Mouse (Mus musculus) hindlimb bud, embryonic 11.5 days (tissue): Measurements from ENCODE around the gene Ccnd1.

Experiments used
- DNase-seq: peaks from one replicate; pipeline ENCODE4 v3.0.0-alpha.2; 2012; ENCODE audit warnings: low read depth, low spot score; ENCODE audit errors: extremely low spot score

Ccnd1 gene

DNA sequence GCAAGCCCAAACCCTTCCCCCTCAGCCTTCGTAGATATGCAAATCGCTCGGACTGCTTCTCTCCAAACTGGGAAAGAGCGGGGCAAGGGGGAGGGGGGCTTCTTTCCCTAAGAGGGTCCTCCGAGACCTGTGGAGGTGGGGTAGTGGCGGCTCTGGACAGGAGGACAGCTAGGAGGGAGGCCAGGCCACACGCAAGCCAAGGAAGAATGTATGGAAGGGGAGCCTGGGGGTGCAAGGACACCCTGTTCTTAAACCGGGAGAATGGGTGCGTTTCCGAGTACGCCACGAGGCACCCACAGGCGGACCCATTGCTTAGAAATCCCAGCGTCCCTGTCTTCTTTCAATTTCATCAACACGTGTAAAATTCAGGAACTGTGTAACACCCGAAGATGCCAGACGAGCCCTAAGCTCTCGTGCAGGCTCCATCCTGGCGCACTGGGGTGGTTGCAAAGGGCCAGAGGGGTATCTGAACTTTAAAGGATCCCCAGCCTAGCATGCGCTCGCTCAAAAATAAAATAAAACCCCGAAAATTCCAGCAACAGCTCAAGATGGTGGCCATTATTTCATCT, 362 bp upstream of the Ccnd1 start:
- no peak for DNase-seq

DNA sequence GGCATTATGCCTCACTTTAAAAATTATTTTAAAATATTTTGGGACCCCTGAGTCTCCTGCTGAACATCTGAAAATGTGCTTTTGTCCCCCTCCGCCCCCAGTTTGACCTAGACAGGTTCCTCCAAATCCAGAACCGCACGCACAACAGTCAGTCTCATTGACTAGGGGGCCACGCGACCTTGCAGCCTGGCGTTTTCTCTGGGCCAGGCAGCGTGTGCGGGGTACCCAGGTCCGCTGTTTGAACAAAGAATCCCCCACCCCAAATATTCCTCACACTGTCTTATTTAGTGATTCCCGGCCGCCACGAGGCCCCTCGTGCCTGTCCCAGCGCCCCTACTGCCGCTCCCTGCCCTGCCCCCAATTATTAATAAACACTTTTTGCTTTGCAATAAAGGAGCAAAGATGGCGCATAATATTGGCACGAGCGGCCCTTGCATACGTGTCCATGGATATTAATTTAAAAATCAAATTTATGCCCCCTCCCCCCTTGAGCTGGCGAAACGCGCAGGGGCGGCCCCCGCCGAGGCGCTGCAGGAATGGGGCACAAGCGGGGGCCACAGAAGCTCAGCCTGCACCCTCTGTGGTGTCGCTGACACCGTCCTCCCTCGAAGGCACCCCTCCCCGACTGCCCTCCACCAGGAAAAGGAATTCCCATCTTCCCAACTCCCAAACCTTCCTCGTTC, 923 bp downstream of the Ccnd1 start:
- no peak for DNase-seq

DNA sequence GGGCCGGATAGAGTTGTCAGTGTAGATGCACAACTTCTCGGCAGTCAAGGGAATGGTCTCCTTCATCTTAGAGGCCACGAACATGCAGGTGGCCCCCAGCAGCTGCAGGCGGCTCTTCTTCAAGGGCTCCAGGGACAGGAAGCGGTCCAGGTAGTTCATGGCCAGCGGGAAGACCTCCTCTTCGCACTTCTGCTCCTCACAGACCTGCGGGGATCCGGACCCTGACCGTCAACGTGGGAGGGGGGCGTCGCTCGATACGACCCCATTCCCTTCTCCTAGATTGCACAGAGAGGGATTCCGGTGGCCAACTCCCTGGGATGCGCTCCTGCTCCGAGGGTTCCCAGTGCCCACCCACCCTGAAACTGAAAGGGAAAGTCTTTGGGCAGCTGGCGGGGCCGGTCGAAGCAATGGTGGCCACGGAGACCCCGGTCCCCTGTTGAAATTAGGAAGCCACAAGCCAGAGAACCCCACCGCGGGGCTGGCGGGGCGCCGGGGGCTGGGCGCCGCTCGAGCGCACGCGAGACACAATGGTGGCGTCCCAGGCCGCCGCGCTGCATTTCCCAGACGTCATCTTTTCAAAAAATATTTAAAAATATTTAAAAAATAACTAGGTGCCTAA, 1.7 kb downstream of the Ccnd1 start:
- no peak for DNase-seq

DNA sequence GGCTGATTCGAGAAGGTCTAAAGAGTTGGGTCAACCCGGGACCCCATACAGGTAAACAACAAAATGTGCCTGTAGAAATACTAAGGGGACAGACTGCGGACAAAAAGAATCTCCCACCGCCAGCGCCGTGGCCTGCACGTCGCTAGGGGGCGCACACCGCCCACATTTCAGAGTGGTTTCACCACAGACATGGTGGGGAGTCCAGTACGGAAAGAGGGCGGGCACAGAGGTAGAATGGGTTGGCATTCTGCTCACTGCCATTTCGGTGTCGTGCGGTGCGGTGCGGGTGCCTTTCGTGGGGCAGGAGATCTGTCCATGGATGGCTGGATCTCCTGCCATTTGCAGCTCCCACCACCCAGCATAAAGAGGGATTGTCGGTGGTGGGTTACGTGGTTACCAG, 2.2 kb downstream of the Ccnd1 start:
- DNase-seq: no peak

DNA sequence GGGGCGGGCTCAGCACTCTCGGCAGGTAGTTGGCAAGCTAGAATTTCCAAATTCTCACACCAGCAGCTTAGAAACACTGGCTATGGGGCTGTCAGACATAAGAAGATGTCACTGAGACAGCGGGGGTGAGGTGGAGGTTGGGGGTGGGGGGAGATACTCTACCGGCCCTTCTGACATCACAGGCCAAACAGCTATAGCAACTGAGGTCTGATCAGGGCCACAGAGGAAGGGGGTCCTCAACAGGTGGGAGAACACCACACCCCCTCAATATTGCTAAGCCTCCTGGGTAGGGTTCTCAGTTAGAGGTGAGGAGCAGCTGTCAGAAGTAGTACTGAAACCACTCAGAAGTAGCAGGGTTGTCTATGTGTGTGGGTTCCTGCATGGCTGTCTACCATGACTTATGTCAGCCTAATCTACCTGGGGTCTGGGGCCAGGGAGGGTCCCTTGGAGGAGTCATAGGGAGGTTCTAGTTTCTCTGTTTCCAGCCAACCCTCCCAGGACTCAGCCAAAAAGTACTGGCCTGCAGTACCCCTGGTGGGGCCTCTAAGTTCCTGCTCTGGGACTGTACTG, 3.3 kb downstream of the Ccnd1 start:
- DNase-seq: no peak

DNA sequence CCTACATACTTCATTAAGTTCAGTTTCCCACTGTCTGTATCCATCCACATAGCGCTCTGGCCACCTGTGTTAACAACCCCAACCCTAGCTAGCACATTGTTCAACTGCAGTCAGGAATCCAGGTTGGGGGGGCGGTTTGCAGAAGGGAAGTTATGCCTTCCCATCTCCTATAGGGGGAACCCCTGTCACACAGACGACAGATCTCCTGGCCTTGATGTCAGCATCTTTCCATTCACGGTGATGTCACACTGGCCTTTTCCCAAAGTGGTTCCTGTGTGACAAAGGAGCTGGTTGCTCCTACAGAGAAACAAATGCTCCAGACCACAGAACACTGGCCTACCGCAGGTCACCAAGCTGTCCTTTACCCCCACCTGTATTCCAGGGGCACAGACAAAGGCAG, 4.2 kb downstream of the Ccnd1 start:
- DNase-seq: no peak

DNA sequence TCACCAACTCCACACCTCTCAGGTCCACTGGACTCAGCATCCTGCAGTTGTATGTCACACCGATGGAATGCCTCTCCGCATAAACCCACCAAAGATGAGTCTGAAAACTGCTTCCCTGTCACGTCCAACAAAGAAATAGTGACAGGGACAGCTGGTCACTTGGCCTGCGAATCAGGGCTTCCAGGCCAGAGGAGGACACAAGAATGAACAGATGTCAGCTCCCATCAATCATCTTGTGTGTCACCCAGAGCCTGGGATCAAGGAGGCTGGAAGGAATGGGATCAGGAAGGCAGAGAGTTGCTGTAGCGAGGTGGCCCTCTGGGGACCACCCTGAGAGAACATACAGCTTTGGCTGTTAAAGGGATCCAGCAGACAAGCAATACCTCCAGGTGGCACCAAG, 4.8 kb downstream of the Ccnd1 start:
- DNase-seq: no peak

DNA sequence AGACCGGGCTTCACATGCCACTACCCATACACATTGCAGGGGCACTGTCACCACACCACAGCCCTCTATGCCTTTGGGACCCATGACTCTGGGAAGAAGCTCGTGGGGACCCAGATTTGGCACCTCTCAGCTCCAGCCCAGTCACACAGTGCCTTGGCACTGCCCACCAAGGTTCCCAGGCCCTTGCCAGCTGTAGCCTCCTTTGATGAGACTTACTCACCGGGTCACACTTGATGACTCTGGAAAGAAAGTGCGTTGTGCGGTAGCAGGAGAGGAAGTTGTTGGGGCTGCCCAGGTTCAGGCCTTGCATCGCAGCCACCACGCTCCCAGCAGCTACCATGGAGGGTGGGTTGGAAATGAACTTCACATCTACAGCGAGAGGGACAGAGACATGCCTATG, 5.9 kb downstream of the Ccnd1 start:
- no peak for DNase-seq

DNA sequence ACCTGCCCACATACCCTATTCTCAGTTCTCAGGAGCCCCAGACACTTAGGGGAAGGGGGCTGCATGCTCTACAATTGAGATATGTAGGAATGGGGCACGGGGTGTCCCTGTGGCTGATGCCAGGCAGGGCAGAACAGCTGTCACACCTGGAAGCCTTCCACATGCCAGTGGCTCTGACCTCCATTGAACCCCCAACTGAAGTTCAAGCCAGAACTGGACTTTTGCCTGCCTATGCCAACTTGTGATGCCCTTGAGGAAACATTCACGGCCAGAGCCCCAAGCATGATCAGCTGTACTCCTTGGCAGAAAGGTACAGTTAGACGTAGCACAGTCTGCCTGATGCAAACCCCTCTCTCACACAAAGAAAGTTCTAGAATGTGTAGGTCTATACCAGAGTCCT, 6.4 kb downstream of the Ccnd1 start:
- no peak for DNase-seq

DNA sequence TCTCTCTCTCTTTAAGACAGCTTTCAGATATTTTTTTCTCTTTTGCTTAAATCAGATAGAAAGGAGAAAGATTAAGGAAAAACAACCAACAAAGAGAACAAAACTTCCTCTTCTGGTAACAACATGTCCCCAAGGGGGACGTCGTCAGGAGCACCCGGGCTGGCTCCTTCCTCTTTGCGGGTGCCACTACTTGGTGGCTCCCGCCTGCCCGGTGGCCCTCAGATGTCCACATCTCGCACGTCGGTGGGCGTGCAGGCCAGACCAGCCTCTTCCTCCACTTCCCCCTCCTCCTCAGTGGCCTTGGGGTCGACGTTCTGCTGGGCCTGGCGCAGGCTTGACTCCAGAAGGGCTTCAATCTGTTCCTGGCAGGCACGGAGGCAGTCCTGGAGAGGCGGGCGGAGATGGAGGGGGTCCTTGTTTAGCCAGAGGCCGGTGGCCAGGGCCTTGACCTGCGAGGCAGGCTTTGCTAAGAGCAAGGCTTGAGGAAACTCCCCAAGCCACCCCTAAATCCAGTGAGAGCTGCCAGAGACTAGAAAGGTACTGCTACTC, 7.3 kb downstream of the Ccnd1 start:
- no peak for DNase-seq

DNA sequence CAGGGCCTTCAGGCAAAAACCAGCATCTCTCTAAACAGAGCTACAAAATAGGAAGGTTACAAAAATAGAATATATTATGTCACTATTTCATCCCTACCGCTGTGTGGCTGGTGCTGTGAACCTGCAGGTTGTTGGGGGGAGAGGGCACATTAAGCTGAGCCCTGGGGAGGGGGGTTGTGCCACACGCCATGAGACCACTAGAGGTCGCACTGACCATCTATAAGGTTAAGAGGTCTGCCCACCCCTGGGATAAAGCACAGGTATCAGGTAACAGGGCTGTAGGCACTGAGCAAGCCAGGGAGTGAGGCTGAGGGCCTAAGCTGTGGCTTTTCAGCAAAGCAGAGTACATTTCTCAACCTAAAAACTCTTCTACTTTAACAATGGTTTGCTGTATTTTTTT, 7.9 kb downstream of the Ccnd1 start:
- DNase-seq: no peak

DNA sequence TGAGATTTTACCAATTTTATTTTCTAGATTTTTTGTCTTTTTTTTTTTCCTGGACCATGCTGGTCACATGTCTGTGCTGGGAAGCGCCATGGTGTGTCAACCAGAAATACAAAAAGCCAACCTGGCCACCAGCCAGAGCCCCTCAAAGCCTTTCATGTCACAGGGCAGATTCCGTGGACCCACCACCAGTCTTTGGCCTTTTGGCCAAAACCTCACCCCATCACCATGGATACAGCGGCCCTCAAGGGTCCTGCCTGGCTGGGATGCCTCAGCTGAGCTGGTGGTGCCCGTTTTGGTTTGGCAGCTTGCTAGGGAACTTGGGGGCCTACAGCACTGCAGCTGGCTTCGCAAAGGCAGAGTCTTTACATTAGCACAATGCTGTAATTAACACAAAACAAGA, 9.8 kb downstream of the Ccnd1 start:
- no peak for DNase-seq

DNA sequence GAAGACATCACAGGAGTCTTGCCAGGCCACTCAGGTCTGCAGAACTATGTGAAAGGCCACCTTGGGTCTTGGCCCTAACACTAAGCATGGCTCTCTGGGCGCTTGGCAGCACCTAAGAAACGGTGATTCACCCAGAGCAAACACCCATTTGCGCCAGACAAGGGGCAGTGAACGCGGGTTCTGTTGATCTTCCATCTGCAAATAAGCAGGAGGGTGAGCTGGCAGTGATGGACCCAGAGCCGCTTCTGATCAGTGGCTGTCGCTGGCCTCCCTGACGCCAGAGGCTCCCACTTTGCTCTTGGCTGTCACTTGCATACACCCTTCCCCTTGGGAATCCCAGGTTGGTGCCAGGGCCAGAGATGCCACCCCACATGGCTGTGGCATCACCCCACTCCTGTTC, 10.2 kb downstream of the Ccnd1 start:
- DNase-seq: no peak

DNA sequence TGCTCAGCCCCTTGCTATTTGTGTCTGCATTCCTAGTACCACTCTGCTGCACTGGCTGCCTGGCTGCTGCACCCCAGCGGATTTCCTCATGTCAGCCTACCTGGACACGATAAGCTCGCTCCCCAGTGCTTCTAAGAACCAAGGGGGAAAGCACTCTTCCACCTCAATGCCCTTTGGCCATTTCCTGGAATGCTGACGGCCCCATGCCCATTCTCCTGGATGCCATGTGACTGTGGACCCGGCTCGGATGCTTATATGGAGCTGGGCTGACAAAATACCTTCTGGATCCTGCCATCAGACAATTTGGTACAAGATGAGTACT, 10.9 kb downstream of the Ccnd1 start:
- DNase-seq: no peak

DNA sequence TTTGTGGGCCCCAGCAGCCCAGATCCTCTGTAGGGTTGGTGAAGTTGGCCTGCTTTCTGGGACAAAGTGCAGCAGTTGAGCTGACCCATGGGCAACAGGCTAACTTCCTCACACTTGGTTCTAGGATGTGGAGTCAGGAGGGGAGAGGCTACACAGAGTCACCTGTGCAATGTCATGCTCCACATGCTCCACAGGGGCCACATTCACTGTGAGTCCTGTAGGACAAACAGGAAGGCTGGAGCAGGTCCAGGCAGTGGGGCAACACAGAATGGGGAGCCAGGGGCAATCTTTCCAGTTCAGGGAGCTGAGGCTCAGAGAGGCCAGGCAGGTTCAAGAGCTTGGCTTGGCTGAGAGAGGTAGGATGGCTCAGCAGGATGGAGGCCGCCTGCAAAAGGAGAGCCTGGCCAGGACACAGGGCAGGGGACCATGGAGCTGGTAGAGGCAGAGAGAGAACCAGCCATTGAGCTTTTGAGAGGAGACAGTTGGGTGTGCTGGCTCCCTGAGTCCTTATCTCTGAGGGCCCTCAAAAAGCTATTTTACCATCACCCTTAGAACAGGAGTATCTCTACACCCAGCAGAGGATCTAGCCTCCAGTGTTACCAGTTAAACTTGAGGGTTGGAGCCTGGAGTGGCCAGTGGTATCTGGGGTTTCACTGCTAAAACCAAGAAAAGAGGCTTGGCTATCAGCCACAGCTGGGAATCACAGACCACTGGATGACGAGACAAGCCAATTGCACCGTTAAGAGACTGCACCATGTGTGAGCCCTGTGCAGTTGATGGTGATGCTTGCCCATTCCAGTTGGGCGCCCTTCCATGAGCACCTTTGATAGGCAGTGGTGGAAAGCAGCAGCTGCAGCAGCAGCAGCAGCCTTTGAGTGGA, 11.5 kb downstream of the Ccnd1 start:
- DNase-seq: no peak

DNA sequence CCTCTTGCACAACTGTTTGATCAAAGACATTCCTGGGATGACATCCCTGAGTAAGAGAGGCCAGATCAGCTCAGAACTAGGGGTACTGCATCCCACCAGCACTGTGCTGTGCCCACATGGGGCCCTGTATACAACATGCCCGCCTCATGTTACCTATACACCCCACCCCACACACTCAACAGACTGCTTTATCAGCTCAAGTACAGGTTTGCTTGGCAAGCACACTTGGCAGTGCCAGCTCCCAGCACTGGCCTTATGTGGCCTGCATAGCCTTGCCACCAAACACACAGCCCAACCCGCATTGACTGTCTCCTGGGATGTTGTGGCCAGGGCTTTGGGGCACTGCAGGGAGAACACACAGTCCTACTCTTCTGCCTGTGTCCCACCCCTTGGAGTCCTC, 12.1 kb downstream of the Ccnd1 start:
- no peak for DNase-seq

DNA sequence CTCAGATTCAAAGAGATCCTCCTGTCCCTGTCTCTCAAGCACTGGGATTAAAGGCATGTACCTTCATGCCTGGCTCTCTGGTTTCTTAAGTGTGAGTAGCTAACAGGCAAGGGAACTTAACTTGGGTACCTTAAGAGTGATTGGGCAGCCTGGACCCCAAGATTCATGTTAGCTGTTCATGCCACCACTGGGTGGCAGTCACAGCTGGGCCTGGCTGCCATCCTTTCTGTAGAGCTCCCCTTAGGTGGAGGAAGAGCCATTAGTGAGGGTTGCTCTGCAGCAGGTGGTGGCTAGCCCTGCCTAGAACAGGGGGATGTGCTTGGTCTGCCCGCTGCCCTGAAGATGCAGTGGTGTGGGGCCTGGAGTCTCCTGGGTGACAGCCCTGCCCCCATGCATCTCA, 20.9 kb downstream of the Ccnd1 start:
- DNase-seq: no peak

DNA sequence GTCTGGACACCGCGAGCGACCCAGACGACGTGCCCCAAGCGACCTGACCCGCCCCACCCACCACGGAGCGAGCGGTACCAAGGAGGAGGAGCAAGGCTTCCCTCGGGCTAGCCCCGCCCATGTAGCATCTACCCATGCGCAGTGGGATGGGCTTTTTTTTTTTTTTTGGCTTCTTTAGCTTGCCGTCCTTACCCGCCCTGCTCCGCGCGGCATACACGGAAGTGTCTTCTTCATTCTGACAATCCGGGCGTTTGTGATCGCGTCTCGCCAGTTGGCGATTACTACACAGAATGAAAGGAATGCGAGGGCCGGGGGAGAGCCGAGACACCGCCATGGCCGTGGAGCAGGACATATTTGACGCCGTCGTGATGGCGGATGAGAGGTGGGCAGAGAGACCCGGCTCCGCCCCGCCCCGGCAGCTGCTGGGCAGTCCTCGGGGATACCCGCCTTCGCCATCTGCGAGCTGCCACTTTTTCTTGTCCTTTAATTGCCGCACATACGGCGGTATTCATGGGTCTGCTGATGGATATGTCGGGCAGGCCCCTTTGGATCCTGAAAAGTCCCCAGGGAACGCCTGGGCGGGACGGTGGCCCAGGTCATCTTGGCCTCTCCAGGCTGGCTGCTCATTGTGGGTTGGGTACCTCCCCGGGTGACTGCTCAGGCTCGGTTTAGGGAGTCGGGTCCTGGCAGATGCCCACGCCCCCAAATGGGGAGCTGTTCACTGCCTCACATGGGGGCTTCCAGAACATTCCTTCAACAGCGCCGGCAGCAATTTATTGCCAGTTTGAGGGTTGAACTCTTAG, 24.6 kb downstream of the Ccnd1 start, which contains the start of gene LTO1:
Gene LTO1 (plus strand): TSS at position 153 of the 803 bp plus-strand sequence.
- no peak for DNase-seq

DNA sequence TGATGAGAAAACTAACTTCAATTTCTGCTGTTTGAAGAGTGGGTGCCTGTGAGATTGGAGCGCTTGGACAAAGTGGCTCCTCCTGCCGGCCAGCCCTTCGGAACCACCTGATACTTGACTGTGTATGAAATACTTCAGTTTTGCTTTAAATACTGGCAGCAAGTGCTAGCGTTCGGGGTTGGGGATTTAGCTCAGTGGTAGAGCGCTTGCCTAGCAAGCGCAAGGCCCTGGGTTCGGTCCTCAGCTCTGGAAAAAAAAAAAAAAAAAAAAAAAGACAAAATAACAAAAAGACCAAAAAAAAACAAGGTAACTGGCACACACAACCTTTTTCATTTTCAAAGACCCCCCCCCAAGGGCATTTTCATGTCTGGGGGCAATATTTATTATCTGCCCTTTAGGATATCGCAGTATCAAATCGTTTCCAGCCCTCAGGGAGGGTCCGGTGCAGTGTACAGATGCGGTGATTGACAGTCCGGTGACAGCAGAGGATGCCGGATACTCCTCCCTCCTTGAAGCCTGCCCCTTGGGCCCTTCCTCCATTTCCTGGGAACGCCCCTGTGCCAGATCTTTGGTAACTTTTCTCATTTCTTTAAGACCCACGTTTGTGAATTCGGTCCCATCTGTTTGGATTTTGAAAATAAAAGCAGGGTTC, 25.3 kb downstream of the Ccnd1 start:
- DNase-seq: no peak

DNA sequence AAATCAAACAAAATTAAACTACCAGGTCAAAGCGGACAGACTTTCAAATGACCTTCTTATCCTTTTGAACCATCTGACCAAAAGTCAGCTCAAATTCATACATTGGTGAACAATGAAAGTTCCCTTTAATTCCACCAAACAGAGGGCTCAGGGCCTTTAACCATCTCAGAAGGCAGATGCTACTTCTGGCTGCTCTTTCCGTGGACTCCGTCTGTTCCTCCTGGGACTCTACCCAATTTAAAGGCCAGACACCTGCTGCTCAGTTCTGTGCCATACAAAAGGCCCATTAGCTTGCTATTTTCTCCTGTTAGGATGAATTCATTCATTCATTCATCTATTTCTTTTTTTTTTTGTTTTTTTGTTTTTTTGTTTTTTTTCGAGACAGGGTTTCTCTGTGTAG, 26.8 kb downstream of the Ccnd1 start:
- DNase-seq: no peak
